Mouse (Mus musculus): Measurements from ENCODE around the gene Echs1.
"Not testable (repeated sequence)": the region's sequence is repeated elsewhere in the genome, so short reads cannot be mapped to it uniquely, and the experiment has no call there.

The Echs1 gene

GRCm38 (mm10) chr7:140116329-140117054, at the start of gene Echs1:
Gene Echs1, minus strand, starts transcription at chr7:140116476.
- peak; percentile 83 to 87 for DNase-seq

- DNase-seq, result no peak
These were observed 48.4 kb upstream of the Echs1 start, which contains the start of gene Olfr522 for GRCm38 (mm10) chr7:140164664-140165063. Gene Olfr522, minus strand, starts transcription at chr7:140164764.

GRCm38 (mm10) chr7:140160363-140160762, 44.1 kb upstream of the Echs1 start:
- no peak for DNase-seq

GRCm38 (mm10) chr7:140154218-140154927, 38.1 kb upstream of the Echs1 start, which contains the start of gene Sprn:
Gene Sprn, minus strand, starts transcription at chr7:140154877.
- no peak for DNase-seq

GRCm38 (mm10) chr7:140153829-140154217, 37.5 kb upstream of the Echs1 start:
- DNase-seq, result no peak

GRCm38 (mm10) chr7:140153383-140153782, 37.1 kb upstream of the Echs1 start:
- DNase-seq, result no peak

- no peak for DNase-seq
These were observed 28.3 kb upstream of the Echs1 start for GRCm38 (mm10) chr7:140144550-140144949.

- peak; percentile 26 to 38 for DNase-seq
These were observed 25.1 kb upstream of the Echs1 start for GRCm38 (mm10) chr7:140141350-140141749.

GRCm38 (mm10) chr7:140138021-140138310, 21.7 kb upstream of the Echs1 start:
- no peak for DNase-seq

- peak; percentile 88 to 89 for DNase-seq
These were observed 21.1 kb upstream of the Echs1 start, which contains the start of gene Mtg1 for GRCm38 (mm10) chr7:140137135-140138020. Gene Mtg1, plus strand, starts transcription at chr7:140137564.

GRCm38 (mm10) chr7:140135106-140135770, 19.0 kb upstream of the Echs1 start:
- DNase-seq, result no peak

- DNase-seq, result not testable (repeated sequence)
These were observed 17.8 kb upstream of the Echs1 start for GRCm38 (mm10) chr7:140134033-140134432.

- not testable (repeated sequence) for DNase-seq
These were observed 15.9 kb upstream of the Echs1 start for GRCm38 (mm10) chr7:140132184-140132583.

GRCm38 (mm10) chr7:140127911-140128310, 11.6 kb upstream of the Echs1 start:
- DNase-seq, result no peak

GRCm38 (mm10) chr7:140126934-140127333, 10.7 kb upstream of the Echs1 start:
- DNase-seq, result no peak

GRCm38 (mm10) chr7:140126022-140126350, 9.7 kb upstream of the Echs1 start:
- peak in 1 of 2 experiments; percentile 13 for DNase-seq

GRCm38 (mm10) chr7:140125278-140126021, 9.2 kb upstream of the Echs1 start:
- peak; percentile 87 to 89 for DNase-seq

GRCm38 (mm10) chr7:140124382-140124781, 8.1 kb upstream of the Echs1 start:
- DNase-seq, result no peak

GRCm38 (mm10) chr7:140122765-140123164, 6.5 kb upstream of the Echs1 start:
- DNase-seq, result no peak

- no peak for DNase-seq
These were observed 5.1 kb upstream of the Echs1 start for GRCm38 (mm10) chr7:140121338-140121910.

- DNase-seq, result no peak
These were observed 4.2 kb upstream of the Echs1 start for GRCm38 (mm10) chr7:140120484-140120883.
